Mouse (Mus musculus): ENCODE measurements at regions not wholly inside any gene's neighbourhood (a gene's known extent, or its start where the extent isn't known, plus 50 kb on each side); places are given as distances from the start of the nearest gene placed in this dataset.

DNA sequence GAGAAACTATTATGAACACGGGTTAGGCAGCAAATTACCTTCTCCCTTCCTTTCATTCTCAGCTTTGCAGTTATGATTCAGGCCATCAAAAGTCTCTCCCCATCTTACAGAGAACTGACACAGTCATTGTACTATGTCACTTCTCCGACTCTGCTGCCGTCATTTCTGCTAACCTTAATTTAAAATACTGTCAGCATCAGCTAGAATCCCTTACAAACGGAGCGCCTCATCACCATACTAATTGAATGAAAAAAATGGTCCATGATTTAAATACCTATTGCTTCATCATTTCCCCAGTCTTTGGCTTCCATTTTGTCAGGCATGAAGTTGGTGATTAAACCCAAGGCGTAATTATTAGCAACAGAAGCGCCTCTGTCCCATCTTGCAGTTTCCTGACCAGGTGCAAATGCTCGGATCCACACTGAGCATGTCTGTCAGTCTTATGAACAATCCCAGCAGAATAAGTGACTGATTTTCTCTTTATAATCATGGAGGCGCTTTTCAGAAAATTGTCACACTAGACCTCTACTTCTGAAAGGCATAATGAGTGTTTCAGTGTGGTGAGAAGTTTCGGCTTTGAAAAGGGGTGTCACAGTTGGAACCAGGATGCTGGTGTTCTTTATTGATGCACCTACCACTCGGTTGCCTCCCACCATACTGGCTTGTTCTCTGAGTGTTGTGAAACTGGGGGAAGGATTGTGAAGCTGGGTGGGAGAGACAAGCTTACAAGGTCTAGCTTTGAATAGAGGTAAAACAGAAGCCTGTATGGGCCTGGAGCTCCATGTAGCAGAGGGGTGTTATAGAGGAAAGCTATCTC, 52.4 kb upstream of the Npy start:
- no peak for DNase-seq (ENCODE audit: low read depth, low spot score)

All from telencephalon, adult 2 months (tissue).